Mouse (Mus musculus) MEL (cell line): ENCODE results near the gene Rac1. TPM values are rescaled to one million over a fixed set of nuclear protein-coding genes. Genes with fewer than 3 reads are reported as not detected.

Experiments
- DNase-seq: peaks from one replicate; pipeline ENCODE4 v3.0.0; 2011; ENCODE audit warnings: low read depth, low spot score
- H3K27ac ChIP-seq: 2 replicates; pipeline ENCODE4 v1.5.1; 2012; ENCODE audit warnings: low read depth, mild to moderate bottlenecking, control low read depth, low read length, moderate library complexity; ENCODE audit not compliant: control insufficient read depth
- H3K27me3 ChIP-seq, 2 experiments: fragments of 150-350 bp in 1 of 2; sonication (generic) in 1 of 2; 2 replicates each; pipeline ENCODE4 v1.6.1; 2012; ENCODE audit warnings: low read length in 2 of 2, mild to moderate bottlenecking in 2 of 2, improper control_type of control experiment in 1 of 2, moderate library complexity in 1 of 2; ENCODE audit not compliant: insufficient read depth in 2 of 2, control insufficient read depth in 1 of 2
- H3K36me3 ChIP-seq, 2 experiments: 2 replicates each; pipeline ENCODE4 v1.6.1; 2012 to 2014; ENCODE audit warnings: low read length in 2 of 2, improper control_type of control experiment in 1 of 2, inconsistent platforms in 1 of 2, mild to moderate bottlenecking in 1 of 2; ENCODE audit not compliant: insufficient read depth in 2 of 2, control insufficient read depth in 1 of 2
- H3K4me1 ChIP-seq, 2 experiments: fragments of 150-350 bp in 1 of 2; sonication (generic) in 1 of 2; 2 replicates each; pipeline ENCODE4 v1.6.1; 2012; ENCODE audit warnings: low read length in 2 of 2, improper control_type of control experiment in 1 of 2, mild to moderate bottlenecking in 1 of 2; ENCODE audit not compliant: insufficient read depth in 2 of 2, control insufficient read depth in 1 of 2
- H3K4me3 ChIP-seq, 2 experiments: fragments of 150-350 bp in 1 of 2; sonication (generic) in 1 of 2; 2 replicates each; pipeline ENCODE4 v1.5.1; 2012; ENCODE audit warnings: low read depth in 2 of 2, low read length in 2 of 2, mild to moderate bottlenecking in 2 of 2, moderate library complexity in 2 of 2, control low read depth in 1 of 2, improper control_type of control experiment in 1 of 2; ENCODE audit not compliant: control insufficient read depth in 1 of 2, insufficient read depth in 1 of 2
- H3K79me2 ChIP-seq: 2 replicates; pipeline ENCODE4 v1.6.1; 2012; ENCODE audit warnings: mild to moderate bottlenecking, low read length, moderate library complexity; ENCODE audit not compliant: control insufficient read depth, poor library complexity, insufficient read depth
- H3K9ac ChIP-seq: 2 replicates; pipeline ENCODE4 v1.6.1; 2012; ENCODE audit warnings: low read depth, mild to moderate bottlenecking, control low read depth, low read length, moderate library complexity; ENCODE audit not compliant: control insufficient read depth, poor library complexity, severe bottlenecking
- H3K9me3 ChIP-seq: fragments of 150-350 bp; sonication (generic); replicated peaks from 2 replicates; pipeline ENCODE4 v1.6.1; 2012; ENCODE audit warnings: mild to moderate bottlenecking, low read length, improper control_type of control experiment, moderate library complexity; ENCODE audit not compliant: insufficient read depth
- BHLHE40 ChIP-seq: IDR thresholded peaks from 2 replicates; pipeline ENCODE4 v1.6.1; 2012; ENCODE audit warnings: low read depth, mild to moderate bottlenecking, inconsistent platforms, low read length, improper control_type of control experiment, borderline replicate concordance
- CTCF ChIP-seq, 3 experiments: IDR thresholded peaks in 2 of 3; conservative IDR thresholded peaks in 1 of 3; 2 replicates each; pipeline ENCODE4 v1.5.1; 2011 to 2012; ENCODE audit warnings: low read length in 3 of 3, low read depth in 2 of 3, mild to moderate bottlenecking in 2 of 3, improper control_type of control experiment in 1 of 3, inconsistent platforms in 1 of 3, mixed read lengths in 1 of 3, moderate library complexity in 1 of 3; ENCODE audit not compliant: control insufficient read depth in 1 of 3, insufficient read depth in 1 of 3, poor library complexity in 1 of 3, severe bottlenecking in 1 of 3
- ELF1 ChIP-seq: IDR thresholded peaks from 2 replicates; pipeline ENCODE4 v1.6.1; 2014; ENCODE audit warnings: low read depth, mild to moderate bottlenecking, inconsistent platforms, low read length, improper control_type of control experiment, moderate library complexity
- EP300 ChIP-seq, 2 experiments: IDR thresholded peaks; 2 replicates each; pipeline ENCODE4 v1.6.1; 2011; ENCODE audit warnings: improper control_type of control experiment in 2 of 2, low read length in 2 of 2, low read depth in 1 of 2, mild to moderate bottlenecking in 1 of 2
- GATA1 ChIP-seq: IDR thresholded peaks from 2 replicates; pipeline ENCODE4 v1.6.1; 2011; ENCODE audit warnings: low read depth, low read length, improper control_type of control experiment
- JUND ChIP-seq: IDR thresholded peaks from 2 replicates; pipeline ENCODE4 v1.6.1; 2011; ENCODE audit warnings: low read depth, mild to moderate bottlenecking, improper control_type of control experiment, low read length
- KAT2A ChIP-seq: conservative IDR thresholded peaks from 2 replicates; pipeline ENCODE4 v1.6.1; 2012; ENCODE audit warnings: low read depth, low read length, improper control_type of control experiment, inconsistent platforms
- MAFK ChIP-seq: IDR thresholded peaks from 2 replicates; pipeline ENCODE4 v1.6.1; 2011; ENCODE audit warnings: low read depth, mild to moderate bottlenecking, low read length, improper control_type of control experiment, borderline replicate concordance
- MAX ChIP-seq: IDR thresholded peaks from 2 replicates; pipeline ENCODE4 v1.6.1; 2011; ENCODE audit warnings: low read length, improper control_type of control experiment
- MYB ChIP-seq: IDR thresholded peaks from 2 replicates; pipeline ENCODE4 v1.6.1; 2011; ENCODE audit warnings: mild to moderate bottlenecking, low read depth, low read length, improper control_type of control experiment
- NELFE ChIP-seq: IDR thresholded peaks from 2 replicates; pipeline ENCODE4 v1.6.1; 2011; ENCODE audit warnings: low read depth, low read length, improper control_type of control experiment
- POLR2A ChIP-seq, 2 experiments: IDR thresholded peaks; 2 replicates each; pipeline ENCODE4 v1.6.1; 2011 to 2012; ENCODE audit warnings: low read length in 2 of 2, mild to moderate bottlenecking in 2 of 2, control low read depth in 1 of 2, improper control_type of control experiment in 1 of 2, low read depth in 1 of 2, moderate library complexity in 1 of 2; ENCODE audit not compliant: control insufficient read depth in 1 of 2, insufficient read depth in 1 of 2, poor library complexity in 1 of 2
- POLR2AphosphoS5 ChIP-seq: IDR thresholded peaks from 2 replicates; pipeline ENCODE4 v1.6.1; 2012; ENCODE audit warnings: low read depth, borderline replicate concordance, mild to moderate bottlenecking, inconsistent platforms, low read length, moderate library complexity, mixed read lengths
- RAD21 ChIP-seq: IDR thresholded peaks from 2 replicates; pipeline ENCODE4 v1.6.1; 2011; ENCODE audit warnings: mild to moderate bottlenecking, low read depth, low read length, improper control_type of control experiment
- RCOR1 ChIP-seq: IDR thresholded peaks from 2 replicates; pipeline ENCODE4 v1.6.1; 2012; ENCODE audit warnings: low read depth, mild to moderate bottlenecking, inconsistent platforms, low read length, improper control_type of control experiment
- SIN3A ChIP-seq: IDR thresholded peaks from 2 replicates; pipeline ENCODE4 v1.6.1; 2012; ENCODE audit warnings: low read length, improper control_type of control experiment, inconsistent platforms
- SMC3 ChIP-seq: IDR thresholded peaks from 2 replicates; pipeline ENCODE4 v1.6.1; 2011; ENCODE audit warnings: low read depth, low read length, improper control_type of control experiment
- TAL1 ChIP-seq: IDR thresholded peaks from 2 replicates; pipeline ENCODE4 v1.6.1; 2012; ENCODE audit warnings: mild to moderate bottlenecking, inconsistent platforms, low read length, moderate library complexity, mixed read lengths
- TBP ChIP-seq: IDR thresholded peaks from 2 replicates; pipeline ENCODE4 v1.8.0; 2011; ENCODE audit warnings: low read depth, low read length, improper control_type of control experiment
- TCF12 ChIP-seq: IDR thresholded peaks from 2 replicates; pipeline ENCODE4 v1.6.1; 2014; ENCODE audit warnings: low read depth, mild to moderate bottlenecking, inconsistent platforms, low read length, improper control_type of control experiment, moderate library complexity
- USF1 ChIP-seq: IDR thresholded peaks from 2 replicates; pipeline ENCODE4 v1.6.1; 2014; ENCODE audit warnings: low read depth, mild to moderate bottlenecking, inconsistent platforms, low read length, improper control_type of control experiment, moderate library complexity
- USF2 ChIP-seq, 2 experiments: IDR thresholded peaks; 2 replicates each; pipeline ENCODE4 v1.6.1; 2011 to 2012; ENCODE audit warnings: improper control_type of control experiment in 2 of 2, low read length in 2 of 2, borderline replicate concordance in 1 of 2, inconsistent platforms in 1 of 2, low read depth in 1 of 2, mild to moderate bottlenecking in 1 of 2; ENCODE audit not compliant: insufficient read depth in 1 of 2
- ZMIZ1 ChIP-seq: IDR thresholded peaks from 2 replicates; pipeline ENCODE4 v1.6.1; 2012; ENCODE audit warnings: low read depth, mild to moderate bottlenecking, inconsistent platforms, low read length, improper control_type of control experiment, moderate library complexity
- polyA plus RNA-seq, 2 experiments: library from polyadenylated mRNA; stranded (reverse) in 1 of 2; unstranded in 1 of 2; fragments of >175 nt in 1 of 2; fragments of >200 nt in 1 of 2; gene quantifications; 2 replicates each; pipeline versions ENCODE4 v1.2.1 to v1.2.4; 2012; ENCODE audit warnings: low replicate concordance in 2 of 2, low read depth in 1 of 2; ENCODE audit not compliant: insufficient read length in 2 of 2, insufficient read depth in 1 of 2, missing spikeins in 1 of 2
- total RNA-seq: library from RNA; depleted of rRNA; stranded (reverse); fragments of 300-350 nt; gene quantifications from 2 replicates; pipeline ENCODE4 v1.2.3, GENCODE M21; 2012

Rac1 gene
- total and polyA plus RNA-seq, 3 experiments = 105 to 251 (median 134) TPM

- peaks cover 7% of the 10 kb centered on the region for H3K79me2 ChIP-seq
- no peaks in the 10 kb centered on the region for H3K27me3 ChIP-seq
- TF ChIP-seq USF1 (no peak), USF2 (IDR thresholded peaks at IDR 0.05; ENCODE audit: borderline replicate concordance in 1 of 2, insufficient read depth in 1 of 2, low read depth in 1 of 2, low read length in 2 of 2) (no peak)
- no peak overlapping the region for H3K9ac ChIP-seq
- peaks cover 10 to 11% of the 10 kb centered on the region in 2 experiments for H3K36me3 ChIP-seq
- H3K9me3 ChIP-seq = no peaks in the 10 kb centered on the region
- no peak overlapping the region for H3K4me3 ChIP-seq
- peaks cover 3 to 9% of the 10 kb centered on the region in 2 experiments for H3K4me1 ChIP-seq
- H3K27ac ChIP-seq = no peak overlapping the region
- no peak for DNase-seq
Observed at GRCm38 (mm10) chr5:143505056-143505455, 22.8 kb downstream of the Rac1 start.

DNA sequence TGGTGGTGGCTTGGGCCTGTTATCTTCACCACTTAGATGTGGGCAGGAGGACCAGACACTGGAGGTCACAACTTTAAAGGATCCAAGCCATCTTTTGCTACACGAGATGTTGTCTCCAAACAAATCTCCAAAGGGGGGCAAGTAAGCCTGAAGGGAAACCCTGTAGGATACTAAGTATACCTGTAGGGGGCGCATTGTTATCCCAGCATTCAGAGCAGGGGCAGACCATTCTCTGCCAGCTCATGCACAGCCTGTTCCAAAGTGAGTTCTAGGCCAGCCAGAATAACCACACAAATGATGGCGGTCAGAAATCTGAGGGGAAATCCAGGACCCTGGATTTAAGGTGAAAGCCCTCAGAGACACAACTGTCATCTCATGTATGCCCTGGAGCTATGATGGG lies 23.4 kb downstream of the Rac1 start:
- Histone ChIP-seq H3K9me3 (no peaks in the 10 kb centered on the region), H3K4me3 (no peak overlapping the region), H3K4me1 (peaks cover under 1 to 6% of the 10 kb centered on the region in 2 experiments), H3K27ac (no peak overlapping the region), H3K36me3 (peaks cover 7 to 10% of the 10 kb centered on the region in 2 experiments), H3K27me3 (no peaks in the 10 kb centered on the region), H3K79me2 (peaks cover 7% of the 10 kb centered on the region), H3K9ac (no peak overlapping the region)
- DNase-seq = peak; percentile 67
- no peak for TF ChIP-seq ZMIZ1
- TF ChIP-seq EP300 (IDR thresholded peaks at IDR 0.05; ENCODE audit: low read depth in 1 of 2, low read length in 2 of 2) = no peak
- TF ChIP-seq POLR2AphosphoS5 = no peak
- no peak for TF ChIP-seq MYB
- no peak for TF ChIP-seq TCF12
- TF ChIP-seq TAL1 = no peak
- TF ChIP-seq POLR2A (IDR thresholded peaks at IDR 0.05; ENCODE audit: control insufficient read depth in 1 of 2, insufficient read depth in 1 of 2, low read depth in 1 of 2, low read length in 2 of 2, poor library complexity in 1 of 2) = peak in 1 of 2 experiments; percentile 18; a peak in 1 of 4 replicates
- no peak for TF ChIP-seq NELFE
- no peak for TF ChIP-seq MAX
- peak; percentile 44 for TF ChIP-seq SMC3
- TF ChIP-seq GATA1 = no peak
- TF ChIP-seq TBP = no peak
- no peak for TF ChIP-seq SIN3A
- no peak for TF ChIP-seq MAFK
- TF ChIP-seq BHLHE40 = no peak
- TF ChIP-seq JUND = no peak
- TF ChIP-seq KAT2A = no peak
- peak; percentile 63 to 83 (median 74) for TF ChIP-seq CTCF (IDR thresholded peaks at IDR 0.05 in 2 of 3, conservative IDR thresholded peaks at IDR 0.05 in 1 of 3; ENCODE audit: control insufficient read depth in 1 of 3, insufficient read depth in 1 of 3, low read depth in 2 of 3, low read length in 3 of 3, poor library complexity in 1 of 3, severe bottlenecking in 1 of 3)
- peak; percentile 20 for TF ChIP-seq RAD21
- no peak for TF ChIP-seq USF2 (IDR thresholded peaks at IDR 0.05; ENCODE audit: borderline replicate concordance in 1 of 2, insufficient read depth in 1 of 2, low read depth in 1 of 2, low read length in 2 of 2)
- no peak for TF ChIP-seq USF1
- no peak for TF ChIP-seq RCOR1
- TF ChIP-seq ELF1 = no peak
